Mouse (Mus musculus) heart, adult 8-10 months (tissue): ENCODE results near the gene Gm6205. TPM values are rescaled to one million over a fixed set of nuclear protein-coding genes. Genes with fewer than 3 reads are reported as not detected.
"Not testable (repeated sequence)": the region's sequence is repeated elsewhere in the genome, so short reads cannot be mapped to it uniquely, and the experiment has no call there.

Experiments
- DNase-seq: peaks from one replicate; pipeline ENCODE4 v3.0.0; 2022; ENCODE audit warnings: low spot score
- total RNA-seq, 4 experiments: library from RNA; stranded (reverse); gene quantifications; 2 replicates each; pipeline ENCODE4 v1.2.4; 2022

The Gm6205 gene
- not detected for total RNA-seq

DNA sequence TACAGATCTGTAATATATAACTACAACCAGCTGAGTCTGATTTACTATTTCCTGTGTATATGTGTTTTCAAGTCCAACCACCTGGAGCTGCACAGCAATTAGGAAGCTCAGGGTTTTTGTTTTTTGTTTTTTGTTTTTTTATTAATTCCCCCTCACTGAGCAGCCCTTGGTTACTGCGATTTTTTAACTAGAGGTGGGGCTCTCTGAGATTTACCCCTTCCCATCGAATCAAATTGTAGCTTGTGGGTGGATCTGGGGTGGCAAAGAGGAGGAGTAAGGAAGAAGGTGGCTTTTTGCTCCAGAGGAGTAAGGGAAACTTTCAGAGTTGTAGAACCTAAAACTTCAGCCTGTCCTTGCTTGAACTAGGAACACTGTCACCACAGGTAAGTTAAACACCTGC is at the start of gene Gm6205:
Gm6205 (plus strand) TSS at position 301 of the 400 bp plus-strand sequence.
- DNase-seq: not testable (repeated sequence)

DNA sequence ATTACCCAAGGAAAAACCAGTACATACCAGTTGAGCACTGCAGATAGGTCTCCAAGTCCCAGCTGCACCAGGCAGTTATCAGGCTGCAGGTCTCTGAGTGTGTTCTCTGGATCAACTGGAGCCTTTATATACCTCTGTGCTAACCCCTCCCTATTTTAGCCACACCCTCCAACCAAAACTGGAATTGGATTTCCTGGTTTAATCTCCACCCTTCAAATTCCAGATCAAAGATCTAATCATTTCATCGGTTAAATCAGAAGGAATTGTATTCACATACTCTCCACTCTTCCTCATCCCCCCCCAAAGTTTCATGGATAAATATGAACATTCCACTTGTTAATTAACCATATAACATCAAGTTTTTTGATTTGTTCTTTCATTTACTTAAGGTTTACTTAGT is 31.9 kb upstream of the Gm6205 start, which contains the start of gene Gm3147:
Gm3147 (minus strand) TSS at position 101 of the 400 bp plus-strand sequence.
- not testable (repeated sequence) for DNase-seq

DNA sequence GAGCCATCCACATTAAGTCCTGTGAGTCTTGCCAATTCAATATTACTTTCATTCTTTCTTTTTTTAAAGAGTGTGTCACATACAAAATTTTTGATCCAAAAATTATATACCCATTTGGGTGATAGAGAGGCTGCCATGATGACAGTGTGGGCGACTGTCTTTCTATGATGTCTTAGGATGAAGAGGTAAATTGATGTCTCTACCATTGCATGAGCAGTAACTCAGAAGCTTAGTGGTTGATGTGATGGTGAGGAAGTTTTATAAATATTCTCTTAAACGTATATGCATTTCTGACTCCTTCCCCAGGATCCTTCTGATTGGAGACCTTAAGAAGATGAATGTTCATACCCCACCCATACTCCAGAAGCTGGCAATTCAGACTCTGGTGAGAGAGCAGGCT is 24.5 kb upstream of the Gm6205 start, which contains the start of gene Gm6509:
Gm6509 (plus strand) TSS at position 301 of the 400 bp plus-strand sequence.
- not testable (repeated sequence) for DNase-seq

Other genes with a start within 250 kb of the Gm6205 start
- gene Gm7682, start 202.6 kb upstream of the Gm6205 start, total RNA-seq: not detected
- not detected for gene Gm3139, start 122.1 kb upstream of the Gm6205 start, total RNA-seq
- gene Gm3147, start 32.0 kb upstream of the Gm6205 start, total RNA-seq: not detected
- not detected for gene Gm6509, start 24.4 kb upstream of the Gm6205 start, total RNA-seq
- not detected for gene Gm3183, start 217.1 kb downstream of the Gm6205 start, total RNA-seq